Mouse (Mus musculus): ENCODE results near the gene Sptlc3. TPM values are rescaled to one million over a fixed set of nuclear protein-coding genes. Genes with fewer than 3 reads are reported as not detected.

Gene Sptlc3
- total and polyA plus RNA-seq, 3 experiments, result not detected

- no peak overlapping the region for H3K4me3 ChIP-seq (ENCODE audit: control insufficient read depth in 1 of 2, insufficient read depth in 1 of 2, low read depth in 2 of 2, low read length in 2 of 2)
- no peaks in the 10 kb centered on the region for H3K4me1 ChIP-seq (ENCODE audit: control insufficient read depth in 1 of 2, insufficient read depth in 2 of 2, low read length in 2 of 2)
- H3K9me3 ChIP-seq (replicated peaks; ENCODE audit: insufficient read depth, low read length), result no peaks in the 10 kb centered on the region
- no peak overlapping the region for H3K9ac ChIP-seq (ENCODE audit: control insufficient read depth, low read depth, low read length, poor library complexity, severe bottlenecking)
- H3K27ac ChIP-seq (ENCODE audit: control insufficient read depth, low read depth, low read length), result no peak overlapping the region
- H3K27me3 ChIP-seq (ENCODE audit: control insufficient read depth in 1 of 2, insufficient read depth in 2 of 2, low read length in 2 of 2), result no peaks in the 10 kb centered on the region; a peak in 1 of 4 replicates
- DNase-seq (ENCODE audit: low read depth, low spot score), result no peak
- TF ChIP-seq USF2 (IDR thresholded peaks at IDR 0.05; ENCODE audit: borderline replicate concordance in 1 of 2, insufficient read depth in 1 of 2, low read depth in 1 of 2, low read length in 2 of 2), result no peak
- H3K79me2 ChIP-seq (ENCODE audit: control insufficient read depth, insufficient read depth, low read length, poor library complexity), result no peaks in the 10 kb centered on the region
- H3K36me3 ChIP-seq (ENCODE audit: control insufficient read depth in 1 of 2, insufficient read depth in 2 of 2, low read length in 2 of 2), result no peaks in the 10 kb centered on the region
Measured at GRCm38 (mm10) chr2:139597229-139597628, 103.5 kb downstream of the Sptlc3 start.

- Histone ChIP-seq H3K9ac (ENCODE audit: control insufficient read depth, low read depth, low read length, poor library complexity, severe bottlenecking) (no peak overlapping the region), H3K9me3 (replicated peaks; ENCODE audit: insufficient read depth, low read length) (no peaks in the 10 kb centered on the region), H3K36me3 (ENCODE audit: control insufficient read depth in 1 of 2, insufficient read depth in 2 of 2, low read length in 2 of 2) (no peaks in the 10 kb centered on the region), H3K27me3 (ENCODE audit: control insufficient read depth in 1 of 2, insufficient read depth in 2 of 2, low read length in 2 of 2) (no peaks in the 10 kb centered on the region), H3K4me1 (ENCODE audit: control insufficient read depth in 1 of 2, insufficient read depth in 2 of 2, low read length in 2 of 2) (no peaks in the 10 kb centered on the region), H3K79me2 (ENCODE audit: control insufficient read depth, insufficient read depth, low read length, poor library complexity) (no peaks in the 10 kb centered on the region), H3K27ac (ENCODE audit: control insufficient read depth, low read depth, low read length) (no peak overlapping the region), H3K4me3 (ENCODE audit: control insufficient read depth in 1 of 2, insufficient read depth in 1 of 2, low read depth in 2 of 2, low read length in 2 of 2) (no peak overlapping the region)
- TF ChIP-seq GABPA (IDR thresholded peaks at IDR 0.05; ENCODE audit: low read depth, low read length), result no peak
- no peak for TF ChIP-seq GATA1 (IDR thresholded peaks at IDR 0.05; ENCODE audit: low read depth, low read length)
- no peak for TF ChIP-seq TCF12 (IDR thresholded peaks at IDR 0.05; ENCODE audit: low read depth, low read length)
- TF ChIP-seq ZMIZ1 (IDR thresholded peaks at IDR 0.05; ENCODE audit: low read depth, low read length), result no peak
- TF ChIP-seq POLR2AphosphoS2 (IDR thresholded peaks at IDR 0.05; ENCODE audit: low read length), result no peak
- no peak for TF ChIP-seq MAFK (IDR thresholded peaks at IDR 0.05; ENCODE audit: borderline replicate concordance, low read depth, low read length)
- TF ChIP-seq RAD21 (IDR thresholded peaks at IDR 0.05; ENCODE audit: low read depth, low read length), result no peak
- no peak for TF ChIP-seq POLR2AphosphoS5 (IDR thresholded peaks at IDR 0.05; ENCODE audit: borderline replicate concordance, low read depth, low read length)
- TF ChIP-seq UBTF (IDR thresholded peaks at IDR 0.05; ENCODE audit: borderline replicate concordance, insufficient read depth, low read depth, low read length), result no peak
- no peak for TF ChIP-seq JUND (IDR thresholded peaks at IDR 0.05; ENCODE audit: low read depth, low read length)
- no peak for TF ChIP-seq EP300 (IDR thresholded peaks at IDR 0.05; ENCODE audit: low read depth in 1 of 2, low read length in 2 of 2)
- TF ChIP-seq POLR2A (IDR thresholded peaks at IDR 0.05; ENCODE audit: control insufficient read depth in 1 of 2, insufficient read depth in 1 of 2, low read depth in 1 of 2, low read length in 2 of 2, poor library complexity in 1 of 2), result no peak
- no peak for TF ChIP-seq MYC (IDR thresholded peaks at IDR 0.05; ENCODE audit: low read depth, low read length)
- no peak for TF ChIP-seq E2F4 (IDR thresholded peaks at IDR 0.05; ENCODE audit: borderline replicate concordance, low read depth, low read length)
- no peak for TF ChIP-seq MAZ (IDR thresholded peaks at IDR 0.05; ENCODE audit: low read depth, low read length)
- no peak for TF ChIP-seq ZKSCAN1 (IDR thresholded peaks at IDR 0.05; ENCODE audit: low read depth, low read length)
- no peak for TF ChIP-seq MEF2A (IDR thresholded peaks at IDR 0.05; ENCODE audit: extremely low read depth, insufficient replicate concordance, low read depth, low read length, poor library complexity, severe bottlenecking)
- TF ChIP-seq USF1 (IDR thresholded peaks at IDR 0.05; ENCODE audit: low read depth, low read length), result no peak
- TF ChIP-seq TAL1 (IDR thresholded peaks at IDR 0.05; ENCODE audit: low read length), result no peak
- no peak for TF ChIP-seq ZC3H11A (IDR thresholded peaks at IDR 0.05; ENCODE audit: low read depth, low read length)
- no peak for DNase-seq (ENCODE audit: low read depth, low spot score)
Measured at GRCm38 (mm10) chr2:139601543-139602194, 108.0 kb downstream of the Sptlc3 start.

All from MEL (cell line).